Mouse (Mus musculus): ENCODE results near the gene Snrpe.

Gene Snrpe

DNA sequence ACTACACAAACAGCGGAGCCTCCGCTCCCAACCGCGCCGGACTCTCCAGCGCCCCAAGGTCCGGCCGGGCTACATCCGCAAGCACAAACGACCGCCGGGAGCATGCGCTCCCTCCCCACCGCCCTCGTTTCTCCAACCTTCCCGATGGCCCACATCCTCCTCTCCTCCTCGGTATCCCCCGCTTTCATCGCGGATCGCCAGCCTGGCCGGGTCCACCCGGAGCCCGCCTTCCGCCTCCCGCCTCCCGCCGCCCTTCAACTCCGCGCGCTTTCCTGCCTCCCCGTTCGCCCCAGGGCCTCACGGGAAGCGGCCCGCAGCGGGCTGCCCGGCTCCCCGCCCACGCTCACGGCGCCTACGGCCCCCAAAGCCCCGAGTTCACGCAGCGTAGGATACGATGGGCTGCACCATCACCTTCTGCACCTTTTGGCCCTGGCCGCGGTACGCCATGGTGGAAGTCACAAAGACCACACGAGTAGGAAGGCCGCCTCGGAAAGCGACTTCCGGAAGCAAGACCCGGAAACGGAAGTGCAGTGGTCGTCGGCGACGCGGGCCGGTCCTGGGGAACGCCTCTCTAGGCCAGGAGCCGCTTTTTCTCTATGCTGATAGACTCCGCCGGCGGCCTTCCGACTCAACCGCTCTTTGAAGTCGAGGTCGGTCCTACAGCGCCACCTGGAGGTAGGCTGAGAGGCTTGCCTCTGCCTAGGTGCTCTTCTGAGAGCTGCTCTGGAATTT is at the start of gene Snrpe:
Gene Snrpe (minus strand): TSS at position 521 of the 732 bp plus-strand sequence.
- DNase-seq = peak; percentile 98 to 99

DNA sequence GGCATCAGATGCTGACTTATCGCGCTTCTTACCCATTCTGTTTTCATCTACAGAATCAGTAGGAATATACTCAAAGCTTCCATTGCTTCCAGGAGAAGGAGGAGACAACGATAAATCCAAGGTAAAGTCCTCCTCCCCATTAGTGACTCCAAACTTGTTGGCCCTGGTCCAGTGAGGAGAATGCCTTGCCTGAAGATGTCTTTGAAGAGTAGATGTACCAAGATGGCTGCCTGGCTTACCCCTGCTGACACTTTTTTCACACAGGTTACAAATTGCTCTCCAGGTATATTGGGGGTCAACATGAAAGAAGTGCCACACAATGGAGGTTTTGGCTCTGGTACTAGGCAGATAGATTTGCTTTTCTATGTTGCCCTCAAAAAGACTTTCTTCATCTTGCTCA is 48.8 kb upstream of the Snrpe start:
- no peak for DNase-seq

GRCm38 (mm10) chr1:133656811-133657210 is 46.7 kb upstream of the Snrpe start:
- no peak for DNase-seq

DNA sequence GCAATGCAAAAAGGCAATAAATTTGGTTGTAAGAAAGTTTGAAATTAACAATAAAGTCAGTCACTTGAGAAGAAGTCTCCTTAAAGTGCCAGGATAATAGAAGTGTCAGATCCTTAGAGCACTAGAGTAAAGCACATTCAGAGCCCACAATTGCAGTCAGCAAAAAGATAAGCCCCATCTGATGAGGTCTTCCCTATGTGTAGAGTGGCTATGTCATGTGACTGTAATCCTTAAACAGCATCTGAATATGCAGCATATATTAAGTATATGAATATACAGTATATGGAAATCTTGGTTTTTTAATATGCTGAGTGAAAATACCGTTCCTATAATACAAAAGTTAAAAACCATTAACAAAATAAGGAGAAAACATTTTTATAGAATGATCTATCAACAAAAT is 42.9 kb upstream of the Snrpe start:
- no peak for DNase-seq

DNA sequence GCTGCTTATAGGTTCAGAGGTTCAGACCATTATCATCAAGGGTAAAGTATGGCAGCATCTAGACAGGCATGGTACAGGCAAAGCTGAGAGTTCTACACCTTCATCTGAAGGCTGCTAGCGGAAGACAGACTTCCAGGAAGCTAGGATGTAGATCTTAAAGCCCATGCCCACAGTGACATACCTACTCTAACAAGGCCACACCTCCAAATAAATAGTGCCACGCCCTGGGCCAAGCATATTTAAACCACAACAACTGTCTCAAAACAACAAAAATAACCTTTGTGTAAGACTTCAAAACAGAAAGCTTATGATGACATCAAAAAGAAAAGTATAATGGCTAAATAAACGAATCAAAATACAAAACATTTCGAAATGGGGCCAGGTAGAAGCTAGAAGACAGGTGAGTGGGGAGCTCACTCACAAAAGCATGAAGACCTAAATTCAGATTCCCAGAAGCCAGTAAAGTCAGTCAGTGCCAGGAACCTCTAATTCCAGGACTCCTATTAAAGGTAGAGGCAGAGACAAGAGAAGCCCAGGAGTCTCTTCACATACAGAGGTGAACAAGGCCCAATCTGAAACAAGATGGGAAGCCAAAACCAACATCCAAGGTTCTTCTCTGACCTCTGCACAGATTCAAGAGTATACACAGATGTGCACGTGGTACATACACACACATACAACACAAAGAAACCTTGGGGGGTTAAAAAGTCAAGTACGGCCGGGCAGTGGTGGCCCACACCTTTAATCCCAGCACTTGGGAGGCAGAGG is 40.4 kb upstream of the Snrpe start:
- no peak for DNase-seq

DNA sequence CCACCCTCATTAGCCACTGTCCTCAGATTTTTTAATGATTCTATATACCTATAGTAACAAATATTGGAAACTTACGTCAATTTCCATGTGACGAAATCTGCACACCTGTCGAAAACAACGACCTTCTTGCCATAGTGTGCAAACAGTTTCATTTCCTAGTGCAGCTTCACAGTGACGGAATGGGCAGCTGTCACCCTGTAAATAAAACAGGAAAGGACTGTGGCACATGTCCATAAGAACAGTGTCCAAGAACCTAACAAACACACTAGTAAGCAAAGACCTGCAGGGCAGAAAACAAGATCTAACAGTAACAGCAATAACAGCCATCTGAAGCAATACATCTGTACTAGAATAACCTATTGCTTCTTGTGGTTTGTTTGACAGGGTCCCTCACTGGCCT is 35.6 kb upstream of the Snrpe start:
- DNase-seq = no peak

DNA sequence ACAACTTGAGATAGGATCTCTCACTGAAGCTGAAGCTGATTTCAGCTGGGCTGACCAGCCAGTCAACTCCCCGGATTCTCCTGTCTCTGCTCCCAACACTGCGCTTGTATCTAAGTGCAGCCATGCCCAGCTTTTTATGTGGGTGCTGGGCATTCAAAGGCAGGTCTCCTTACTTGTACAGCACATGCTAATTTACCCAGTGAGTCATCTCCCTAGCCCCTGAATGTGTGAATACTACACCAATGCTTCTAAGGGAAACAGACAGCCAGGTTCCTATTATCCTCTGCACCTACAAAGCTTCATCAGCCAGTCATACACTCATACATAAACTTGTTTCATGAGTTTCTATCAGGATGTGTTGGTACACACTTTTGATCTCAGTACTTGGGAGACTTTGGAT is 31.1 kb upstream of the Snrpe start:
- no peak for DNase-seq

DNA sequence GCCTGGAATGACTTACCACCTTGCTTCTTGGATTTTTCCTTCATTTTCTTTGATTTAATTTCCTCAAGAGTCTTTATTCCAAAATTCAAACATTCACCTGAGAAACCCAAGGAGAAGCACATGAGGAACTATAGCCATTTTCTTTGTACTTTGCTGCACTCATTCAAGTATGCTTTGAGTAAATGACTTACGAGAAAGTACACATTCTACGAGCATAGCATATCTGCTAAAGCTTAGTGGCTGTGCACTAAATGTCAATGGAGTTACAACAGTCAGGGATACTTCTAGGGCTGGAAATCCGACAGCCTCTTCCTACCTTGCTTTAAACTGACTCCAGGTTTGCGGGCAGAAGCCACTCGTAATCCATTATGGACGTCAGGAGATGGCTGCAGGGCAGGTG is 28.4 kb upstream of the Snrpe start:
- no peak for DNase-seq

DNA sequence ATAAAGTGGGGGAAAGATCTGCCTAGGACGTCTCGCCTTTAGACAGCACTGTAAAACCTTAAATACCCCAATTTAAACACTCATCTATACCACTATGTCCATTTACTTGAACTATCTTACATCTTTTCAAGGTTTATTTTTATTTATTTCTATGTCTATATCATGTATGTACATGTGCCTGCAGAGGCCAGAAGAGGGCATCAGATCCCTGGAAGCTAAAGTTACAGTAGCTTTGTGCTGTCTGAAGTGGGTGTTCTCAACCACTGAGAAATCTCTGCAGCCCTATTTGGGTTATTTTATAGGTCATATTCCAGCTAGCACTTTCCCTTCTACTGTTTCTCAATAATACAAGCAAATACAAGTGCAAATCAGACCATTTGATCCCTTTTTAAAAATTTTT is 22.1 kb upstream of the Snrpe start:
- DNase-seq = peak in 1 of 2 experiments; percentile 35

GRCm38 (mm10) chr1:133625052-133625451 is 15.0 kb upstream of the Snrpe start:
- no peak for DNase-seq

DNA sequence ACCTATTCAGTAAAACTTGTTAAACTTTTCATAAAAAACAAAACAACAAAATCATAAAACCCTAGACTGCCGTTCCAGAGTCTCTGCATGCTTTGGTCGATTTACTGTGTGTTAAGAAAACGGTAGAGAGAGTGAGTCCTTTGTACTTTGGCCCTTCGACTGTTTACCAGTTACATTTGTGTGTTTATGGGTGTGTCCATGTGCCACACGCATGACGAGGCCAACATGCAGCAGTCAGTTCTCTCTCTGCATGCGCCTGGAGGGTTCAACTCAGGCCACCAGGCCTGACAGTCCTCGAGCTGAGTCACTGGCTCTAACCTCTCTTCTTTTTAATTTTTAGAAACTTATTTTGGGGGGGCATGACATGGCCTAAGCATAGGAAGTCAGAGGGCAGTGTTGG is 8.2 kb upstream of the Snrpe start:
- DNase-seq = no peak

GRCm38 (mm10) chr1:133617908-133618307 is 7.8 kb upstream of the Snrpe start:
- no peak for DNase-seq

- no peak for DNase-seq
Measured at GRCm38 (mm10) chr1:133613817-133614216, 3.7 kb upstream of the Snrpe start.

DNA sequence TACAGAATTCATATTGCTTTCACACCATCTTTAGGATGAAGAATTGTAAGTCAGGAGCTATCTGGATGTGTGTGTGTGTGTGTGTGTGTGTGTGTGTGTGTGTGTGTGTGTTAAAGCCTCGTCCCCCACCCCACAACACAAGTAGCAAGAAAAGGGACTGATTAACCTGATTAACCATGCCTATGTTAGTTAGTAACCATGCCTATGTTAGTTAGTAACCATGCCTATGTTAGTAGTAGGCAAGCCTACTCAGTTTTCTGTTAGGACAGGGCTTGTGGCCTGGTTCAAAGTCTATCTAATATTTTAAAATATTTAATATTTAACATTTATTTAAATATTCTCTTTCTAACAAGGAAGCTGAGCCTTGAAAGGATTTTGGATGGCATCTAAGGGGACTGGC is 1.3 kb upstream of the Snrpe start:
- DNase-seq = no peak

DNA sequence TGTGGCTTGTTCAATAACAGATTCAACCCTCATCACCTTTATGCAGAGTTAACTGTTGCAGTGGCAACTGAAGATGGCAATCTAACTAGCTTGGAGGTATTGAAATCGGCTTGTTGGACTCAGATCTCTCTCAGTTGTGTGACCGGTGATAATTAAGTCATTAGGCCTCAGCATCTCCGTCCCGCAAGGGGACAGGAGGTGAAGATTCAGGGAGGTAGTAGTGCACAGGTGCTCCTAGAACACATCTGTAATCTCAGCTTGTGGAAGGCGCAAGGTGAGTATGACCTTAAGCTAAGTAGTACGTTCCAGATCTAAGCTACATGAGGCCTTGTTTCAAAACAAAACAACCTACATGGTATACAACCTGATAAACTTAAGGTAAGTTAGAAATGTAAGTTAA is 510 bp upstream of the Snrpe start:
- no peak for DNase-seq

DNA sequence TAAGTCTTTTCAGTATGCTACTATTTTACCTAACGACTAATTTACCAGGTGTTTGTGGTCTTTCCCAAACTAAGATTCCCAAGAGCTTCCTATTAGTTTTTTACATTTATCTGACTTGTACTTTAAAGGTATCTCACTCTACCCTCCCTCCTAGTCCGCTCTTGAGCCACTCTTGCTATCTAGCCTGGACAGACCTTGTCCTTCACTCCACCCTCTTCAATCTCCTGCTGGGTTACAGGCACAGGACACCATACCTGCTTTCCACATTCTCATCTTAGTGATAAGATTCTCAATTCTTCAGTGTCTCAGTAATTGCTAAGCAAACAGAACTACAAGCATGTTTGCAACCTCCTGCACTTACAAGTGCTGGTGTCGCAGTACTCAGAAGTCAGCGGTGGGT is 6.9 kb downstream of the Snrpe start:
- DNase-seq = no peak

GRCm38 (mm10) chr1:133596298-133597007 is 13.6 kb downstream of the Snrpe start:
- peak; percentile 29 to 50 for DNase-seq

GRCm38 (mm10) chr1:133585995-133586537 is 24.0 kb downstream of the Snrpe start:
- DNase-seq = no peak

GRCm38 (mm10) chr1:133571293-133571692 is 38.8 kb downstream of the Snrpe start:
- peak in 1 of 2 experiments; percentile 6 for DNase-seq

Data from kidney, postnatal 4 days (tissue).